Mouse (Mus musculus): ENCODE results near the gene Gys1. TPM values are rescaled to one million over a fixed set of nuclear protein-coding genes. Genes with fewer than 3 reads are reported as not detected.

Gys1 gene
- polyA plus RNA-seq (2017; shearing (Covaris generic)): 8.8 TPM

GRCm38 (mm10) chr7:45434203-45435015 is at the start of gene Gys1:
Gys1 (plus strand) TSS chr7:45434844.

GRCm38 (mm10) chr7:45395578-45396336 is 38.9 kb upstream of the Gys1 start, which contains the start of gene Snrnp70:
Snrnp70 (minus strand) TSS chr7:45395742.

GRCm38 (mm10) chr7:45405091-45406075 is 29.3 kb upstream of the Gys1 start, which contains the start of gene Kcna7:
Kcna7 (plus strand) TSS chr7:45405653.

GRCm38 (mm10) chr7:45413113-45413863 is 21.4 kb upstream of the Gys1 start, which contains the start of gene Ntf5:
Ntf5 (plus strand) TSS chr7:45413695.

GRCm38 (mm10) chr7:45420615-45420919 is 14.1 kb upstream of the Gys1 start, which contains the start of gene Lhb:
Lhb (plus strand) TSS chr7:45420820.

GRCm38 (mm10) chr7:45437521-45438276 is 3.1 kb downstream of the Gys1 start, which contains the start of gene Ruvbl2:
Ruvbl2 (minus strand) TSS chr7:45438096.

GRCm38 (mm10) chr7:45459564-45460140 is 25.0 kb downstream of the Gys1 start, which contains the start of gene Ftl1:
Ftl1 (minus strand) TSS chr7:45459884.

GRCm38 (mm10) chr7:45466283-45467089 is 31.8 kb downstream of the Gys1 start, which contains the start of gene Bax:
Bax (minus strand) TSS chr7:45466898.

GRCm38 (mm10) chr7:45481374-45481927 is 46.8 kb downstream of the Gys1 start, which contains the start of gene Tulp2:
Tulp2 (plus strand) TSS chr7:45481877.

GRCm38 (mm10) chr7:45486761-45487415 is 52.2 kb downstream of the Gys1 start, which contains the start of gene Gm45808:
Gm45808 (minus strand) TSS chr7:45486811.

GRCm38 (mm10) chr7:45488293-45489204 is 53.9 kb downstream of the Gys1 start, which contains the start of gene Dhdh:
Dhdh (minus strand) TSS chr7:45488805.

Other genes with a start within 250 kb of the Gys1 start
- not detected for gene Ccdc155, start 230.0 kb upstream of the Gys1 start, polyA plus RNA-seq (2017; shearing (Covaris generic))
- gene Dkkl1, start 222.7 kb upstream of the Gys1 start, polyA plus RNA-seq (2017; shearing (Covaris generic)): 2.7 TPM
- 0.95 TPM for gene Tead2, start 219.1 kb upstream of the Gys1 start, polyA plus RNA-seq (2017; shearing (Covaris generic))
- gene Cd37, start 195.7 kb upstream of the Gys1 start, polyA plus RNA-seq (2017; shearing (Covaris generic)): 402 TPM
- not detected for gene Slc6a16, start 193.8 kb upstream of the Gys1 start, polyA plus RNA-seq (2017; shearing (Covaris generic))
- gene Slc6a21, start 157.3 kb upstream of the Gys1 start, polyA plus RNA-seq (2017; shearing (Covaris generic)): not detected
- gene Trpm4, start 101.1 kb upstream of the Gys1 start, polyA plus RNA-seq (2017; shearing (Covaris generic)): 8.0 TPM
- not detected for gene Hrc, start 99.6 kb upstream of the Gys1 start, polyA plus RNA-seq (2017; shearing (Covaris generic))
- gene Ppfia3, start 67.8 kb upstream of the Gys1 start, polyA plus RNA-seq (2017; shearing (Covaris generic)): not detected
- gene Lin7b, start 64.3 kb upstream of the Gys1 start, polyA plus RNA-seq (2017; shearing (Covaris generic)): not detected
- 236 TPM for gene Snrnp70, start 39.1 kb upstream of the Gys1 start, polyA plus RNA-seq (2017; shearing (Covaris generic))
- not detected for gene Kcna7, start 29.2 kb upstream of the Gys1 start, polyA plus RNA-seq (2017; shearing (Covaris generic))
- gene Ntf5, start 21.1 kb upstream of the Gys1 start, polyA plus RNA-seq (2017; shearing (Covaris generic)): not detected
- gene Lhb, start 14.0 kb upstream of the Gys1 start, polyA plus RNA-seq (2017; shearing (Covaris generic)): not detected
- gene Ruvbl2, start 3.3 kb downstream of the Gys1 start, polyA plus RNA-seq (2017; shearing (Covaris generic)): 33.7 TPM
- gene Ftl1, start 25.0 kb downstream of the Gys1 start, polyA plus RNA-seq (2017; shearing (Covaris generic)): 2,872 TPM
- gene Bax, start 32.1 kb downstream of the Gys1 start, polyA plus RNA-seq (2017; shearing (Covaris generic)): 198 TPM
- gene Tulp2, start 47.0 kb downstream of the Gys1 start, polyA plus RNA-seq (2017; shearing (Covaris generic)): 6.5 TPM
- gene Gm45808, start 52.0 kb downstream of the Gys1 start, polyA plus RNA-seq (2017; shearing (Covaris generic)): not detected
- gene Dhdh, start 54.0 kb downstream of the Gys1 start, polyA plus RNA-seq (2017; shearing (Covaris generic)): 0.16 TPM
- 133 TPM for gene Nucb1, start 75.6 kb downstream of the Gys1 start, polyA plus RNA-seq (2017; shearing (Covaris generic))
- gene Ppp1r15a, start 91.4 kb downstream of the Gys1 start, polyA plus RNA-seq (2017; shearing (Covaris generic)): 587 TPM
- gene Plekha4, start 91.5 kb downstream of the Gys1 start, polyA plus RNA-seq (2017; shearing (Covaris generic)): 1.0 TPM
- 0.66 TPM for gene Hsd17b14, start 120.0 kb downstream of the Gys1 start, polyA plus RNA-seq (2017; shearing (Covaris generic))
- gene Bcat2, start 135.3 kb downstream of the Gys1 start, polyA plus RNA-seq (2017; shearing (Covaris generic)): 123 TPM
- not detected for gene Fgf21, start 180.6 kb downstream of the Gys1 start, polyA plus RNA-seq (2017; shearing (Covaris generic))
- not detected for gene Fut1, start 182.4 kb downstream of the Gys1 start, polyA plus RNA-seq (2017; shearing (Covaris generic))
- gene Izumo1, start 187.0 kb downstream of the Gys1 start, polyA plus RNA-seq (2017; shearing (Covaris generic)): not detected
- 0.41 TPM for gene Rasip1, start 192.6 kb downstream of the Gys1 start, polyA plus RNA-seq (2017; shearing (Covaris generic))
- not detected for gene Mamstr, start 205.1 kb downstream of the Gys1 start, polyA plus RNA-seq (2017; shearing (Covaris generic))
- gene Fut2, start 231.6 kb downstream of the Gys1 start, polyA plus RNA-seq (2017; shearing (Covaris generic)): not detected
- 0.26 TPM for gene Ntn5, start 249.2 kb downstream of the Gys1 start, polyA plus RNA-seq (2017; shearing (Covaris generic))